Mouse (Mus musculus) thymus, adult 2 months (tissue): ENCODE results near the gene Zfp706.

Source experiments
- CTCF ChIP-seq: fragments of 200-500 bp; IDR thresholded peaks from 2 replicates; pipeline ENCODE4 v1.5.1; 2012; ENCODE audit warnings: mild to moderate bottlenecking, control low read depth, low read length, moderate library complexity, borderline replicate concordance; ENCODE audit not compliant: control insufficient read depth, poor library complexity, insufficient read depth; ENCODE audit errors: extremely low read depth
- POLR2A ChIP-seq: fragments of 200-500 bp; IDR thresholded peaks from 2 replicates; pipeline ENCODE4 v1.6.1; 2012; ENCODE audit warnings: mild to moderate bottlenecking, low read length, control low read depth, moderate library complexity; ENCODE audit not compliant: control insufficient read depth, poor library complexity, insufficient read depth; ENCODE audit errors: extremely low read depth

DNA sequence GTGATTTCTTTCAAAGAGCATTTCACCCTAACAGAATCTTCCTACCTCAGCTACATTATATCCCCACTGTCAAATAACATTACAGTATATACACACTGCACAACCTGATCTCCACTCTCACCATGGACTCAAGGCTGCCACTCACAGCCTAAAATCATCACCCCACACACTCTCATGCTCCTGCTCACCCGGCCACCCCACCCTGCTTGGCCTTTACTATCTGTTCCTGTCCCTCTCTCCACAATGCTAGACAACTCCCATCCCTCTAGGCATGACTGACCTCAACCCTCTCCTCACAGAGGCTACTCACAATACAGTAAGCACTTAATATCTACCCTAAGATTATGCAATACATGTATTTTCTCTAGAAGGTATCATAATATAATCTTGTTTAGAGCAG is 12.9 kb downstream of the Zfp706 start:
- no peak for TF ChIP-seq POLR2A
- TF ChIP-seq CTCF, result no peak
